ENCODE assay signal across 8 mouse cellular contexts in genomic region chr10:94544803-94545202, GRCm38 (mm10).
DNase-seq lines count a peak whose midpoint lies in the region; ATAC-seq and TF ChIP-seq lines count a peak whose summit lies in the region.

No protein-coding gene starts in this region.

- H3K36me3 ChIP-seq in heart, adult 2 months (ENCODE audit: control insufficient read depth, insufficient read depth, low read length), result peaks cover 2% of the 10 kb centered on the region
- 0 out of 2 replicates have a peak, but pooled peaks cover 2% of the 10 kb centered on the region for H3K36me3 ChIP-seq in lung, embryonic 16.5 days (ENCODE audit: control insufficient read depth, insufficient read depth, low read length)
- H3K36me3 ChIP-seq in liver, embryonic 12.5 days, result no peaks in the 10 kb centered on the region; the same call in 1 of the 2 replicates
- H3K36me3 ChIP-seq in stomach, postnatal 0 days (ENCODE audit: control insufficient read depth, insufficient read depth, low read length), result no peaks in the 10 kb centered on the region

- DNase-seq in heart, adult 2 months, result no peak
- no peak for DNase-seq in heart, adult 18-20 months
- DNase-seq in lung, postnatal 25 days (ENCODE audit: low spot score), result no peak
- no peak for DNase-seq in stomach, postnatal 0 days (ENCODE audit: low spot score)
- DNase-seq in spleen, postnatal 36 days (ENCODE audit: low spot score in 2 of 2), result no peak
- DNase-seq in Muller cell, postnatal 12 days (ENCODE audit: inconsistent ontology term), result no peak

- peak overlapping the region; percentile 71 for H3K4me2 ChIP-seq in lung, embryonic 16.5 days (ENCODE audit: low read depth, low read length)
- peak overlapping the region; percentile 62 for H3K4me2 ChIP-seq in liver, embryonic 12.5 days
- peak overlapping the region; percentile 65 for H3K4me2 ChIP-seq in stomach, postnatal 0 days (replicated peaks; ENCODE audit: low read depth)

- H3K9ac ChIP-seq in heart, adult 2 months (ENCODE audit: low read depth, low read length), result no peak overlapping the region
- no peak overlapping the region for H3K9ac ChIP-seq in lung, embryonic 16.5 days (ENCODE audit: low read length)
- no peak overlapping the region for H3K9ac ChIP-seq in liver, embryonic 12.5 days
- no peak overlapping the region; the same call in 1 of the 2 replicates for H3K9ac ChIP-seq in stomach, postnatal 0 days (ENCODE audit: low read length)

- 35% methylated on average over 8 of the region's 8 CpGs for WGBS in heart, adult 2 months
- WGBS in lung, embryonic 16.5 days, result 26% methylated on average over 8 of the region's 8 CpGs
- WGBS in liver, embryonic 12.5 days (ENCODE audit: insufficient replicate concordance), result 67% methylated on average over 8 of the region's 8 CpGs
- WGBS in stomach, postnatal 0 days, result 29% methylated on average over 8 of the region's 8 CpGs

- peaks cover 7% of the 10 kb centered on the region for H3K9me3 ChIP-seq in lung, embryonic 16.5 days (ENCODE audit: control insufficient read depth, low read length)
- H3K9me3 ChIP-seq in liver, embryonic 12.5 days (replicated peaks), result peaks cover 7% of the 10 kb centered on the region
- no peaks in the 10 kb centered on the region for H3K9me3 ChIP-seq in stomach, postnatal 0 days (ENCODE audit: control insufficient read depth, low read length)

- H3K27ac ChIP-seq in heart, adult 2 months, result peak overlapping the region; percentile 86
- H3K27ac ChIP-seq in lung, embryonic 16.5 days (ENCODE audit: low read length), result no peak overlapping the region
- peak overlapping the region; percentile 70; the same call in 1 of the 2 replicates for H3K27ac ChIP-seq in liver, embryonic 12.5 days
- peak overlapping the region; percentile 93 for H3K27ac ChIP-seq in stomach, postnatal 0 days (replicated peaks)

- H3K27me3 ChIP-seq in heart, adult 2 months (ENCODE audit: control insufficient read depth, insufficient read depth, low read length), result no peaks in the 10 kb centered on the region
- H3K27me3 ChIP-seq in lung, embryonic 16.5 days (ENCODE audit: control insufficient read depth, insufficient read depth, low read depth, low read length), result no peaks in the 10 kb centered on the region
- no peaks in the 10 kb centered on the region for H3K27me3 ChIP-seq in liver, embryonic 12.5 days (replicated peaks)
- no peaks in the 10 kb centered on the region for H3K27me3 ChIP-seq in stomach, postnatal 0 days (ENCODE audit: control insufficient read depth, insufficient read depth, low read length)

- TF ChIP-seq CTCF in heart, adult 2 months (IDR thresholded peaks at IDR 0.05), result no peak
- TF ChIP-seq CTCF in stomach, postnatal 0 days (IDR thresholded peaks at IDR 0.05; ENCODE audit: low read depth), result no peak

- TF ChIP-seq EP300 in heart, adult 2 months (IDR thresholded peaks at IDR 0.05; ENCODE audit: insufficient read depth, low read depth, low read length), result no peak
- no peak for TF ChIP-seq EP300 in stomach, postnatal 0 days (optimal IDR thresholded peaks at IDR 0.05)

- no peak for TF ChIP-seq POLR2A in heart, adult 2 months (IDR thresholded peaks at IDR 0.05; ENCODE audit: insufficient read depth, low read depth, low read length)

- H3K79me2 ChIP-seq in heart, adult 2 months (replicated peaks; ENCODE audit: control insufficient read depth, insufficient read depth, low read length), result no peaks in the 10 kb centered on the region; the same call in 1 of the 2 replicates

- no peak for ATAC-seq in lung, embryonic 16.5 days (ENCODE audit: low read depth)
- no peak for ATAC-seq in liver, embryonic 12.5 days
- no peak for ATAC-seq in stomach, postnatal 0 days (ENCODE audit: low FRiP score, low TSS enrichment)

- peaks cover 16% of the 10 kb centered on the region for H3K4me1 ChIP-seq in heart, adult 2 months (ENCODE audit: control insufficient read depth, insufficient read depth, low read length)
- H3K4me1 ChIP-seq in lung, embryonic 16.5 days (replicated peaks; ENCODE audit: control insufficient read depth, insufficient read depth, low read length), result peaks cover 19% of the 10 kb centered on the region
- peaks cover 19% of the 10 kb centered on the region for H3K4me1 ChIP-seq in liver, embryonic 12.5 days
- no peaks in the 10 kb centered on the region for H3K4me1 ChIP-seq in stomach, postnatal 0 days (replicated peaks; ENCODE audit: control insufficient read depth, insufficient read depth)

- peak overlapping the region; percentile 44 for H3K4me3 ChIP-seq in heart, adult 2 months
- peak overlapping the region; percentile 50; the same call in 1 of the 2 replicates for H3K4me3 ChIP-seq in lung, embryonic 16.5 days (ENCODE audit: low read length)
- no peak overlapping the region for H3K4me3 ChIP-seq in liver, embryonic 12.5 days
- peak overlapping the region; percentile 38; the same call in 1 of the 2 replicates for H3K4me3 ChIP-seq in stomach, postnatal 0 days (ENCODE audit: low read depth, low read length)

- intact Hi-C loops in heart, adult 2 months (cut with DNase I), result no loop called here
